Mouse (Mus musculus) central nervous system, embryonic 11.5 days (tissue): Measurements from ENCODE around the gene Olfr806. TPM values are rescaled to one million over a fixed set of nuclear protein-coding genes. Genes with fewer than 3 reads are reported as not detected.

ENCODE experiments used
- polyA plus RNA-seq: library from polyadenylated mRNA; depleted of rRNA; stranded (reverse); fragments of >200 nt; gene quantifications from 2 replicates; pipeline ENCODE4 v1.2.3, GENCODE M21; 2012; rRNA removed

Olfr806 gene
- not detected in 2 replicates for polyA plus RNA-seq

GRCm38 (mm10) chr10:129741821-129742220 is at the start of gene Olfr806:
TSS of gene Olfr806 (minus strand) at chr10:129741921.

GRCm38 (mm10) chr10:129774338-129774737 is 32.6 kb upstream of the Olfr806 start, which contains the start of gene Olfr809:
TSS of gene Olfr809 (plus strand) at chr10:129774638.

GRCm38 (mm10) chr10:129765182-129765581 is 23.5 kb upstream of the Olfr806 start, which contains the start of gene Olfr808:
TSS of gene Olfr808 (plus strand) at chr10:129765482.

GRCm38 (mm10) chr10:129757693-129758092 is 16.0 kb upstream of the Olfr806 start, which contains the start of gene Olfr807:
TSS of gene Olfr807 (minus strand) at chr10:129757793.

GRCm38 (mm10) chr10:129729275-129729674 is 12.4 kb downstream of the Olfr806 start, which contains the start of gene Olfr805:
TSS of gene Olfr805 (minus strand) at chr10:129729375.

GRCm38 (mm10) chr10:129702910-129703309 is 38.8 kb downstream of the Olfr806 start, which contains the start of gene Olfr804:
TSS of gene Olfr804 (plus strand) at chr10:129703210.

GRCm38 (mm10) chr10:129694186-129694585 is 47.5 kb downstream of the Olfr806 start, which contains the start of gene Olfr803:
TSS of gene Olfr803 (minus strand) at chr10:129694286.

GRCm38 (mm10) chr10:129688069-129688468 is 53.7 kb downstream of the Olfr806 start, which contains the start of gene Olfr802:
TSS of gene Olfr802 (minus strand) at chr10:129688169.

Other genes with a start within 250 kb of the Olfr806 start
- gene Olfr790, start 243.4 kb downstream of the Olfr806 start, polyA plus RNA-seq: not detected in 2 replicates
- not detected in 2 replicates for gene Olfr791, start 220.1 kb downstream of the Olfr806 start, polyA plus RNA-seq
- gene Olfr792, start 202.8 kb downstream of the Olfr806 start, polyA plus RNA-seq: not detected in 2 replicates
- gene Olfr794, start 174.3 kb downstream of the Olfr806 start, polyA plus RNA-seq: not detected in 2 replicates
- not detected in 2 replicates for gene Olfr796, start 129.4 kb downstream of the Olfr806 start, polyA plus RNA-seq
- not detected in 2 replicates for gene Olfr798, start 114.0 kb downstream of the Olfr806 start, polyA plus RNA-seq
- gene Olfr799, start 104.4 kb downstream of the Olfr806 start, polyA plus RNA-seq: not detected in 2 replicates
- gene Olfr800, start 84.2 kb downstream of the Olfr806 start, polyA plus RNA-seq: not detected in 2 replicates
- gene Olfr801, start 68.1 kb downstream of the Olfr806 start, polyA plus RNA-seq: not detected in 2 replicates
- not detected in 2 replicates for gene Olfr802, start 53.8 kb downstream of the Olfr806 start, polyA plus RNA-seq
- not detected in 2 replicates for gene Olfr803, start 47.6 kb downstream of the Olfr806 start, polyA plus RNA-seq
- gene Olfr804, start 38.7 kb downstream of the Olfr806 start, polyA plus RNA-seq: not detected in 2 replicates
- gene Olfr805, start 12.5 kb downstream of the Olfr806 start, polyA plus RNA-seq: not detected in 2 replicates
- gene Olfr807, start 15.9 kb upstream of the Olfr806 start, polyA plus RNA-seq: not detected in 2 replicates
- not detected in 2 replicates for gene Olfr808, start 23.6 kb upstream of the Olfr806 start, polyA plus RNA-seq
- not detected in 2 replicates for gene Olfr809, start 32.7 kb upstream of the Olfr806 start, polyA plus RNA-seq
- gene Olfr810, start 53.0 kb upstream of the Olfr806 start, polyA plus RNA-seq: not detected in 2 replicates
- not detected in 2 replicates for gene Olfr811, start 62.5 kb upstream of the Olfr806 start, polyA plus RNA-seq
- not detected in 2 replicates for gene Olfr812, start 104.2 kb upstream of the Olfr806 start, polyA plus RNA-seq
- not detected in 2 replicates for gene Olfr813, start 113.4 kb upstream of the Olfr806 start, polyA plus RNA-seq
- not detected in 2 replicates for gene Olfr814, start 137.9 kb upstream of the Olfr806 start, polyA plus RNA-seq
- not detected in 2 replicates for gene Olfr815, start 163.9 kb upstream of the Olfr806 start, polyA plus RNA-seq
- gene Olfr816, start 173.7 kb upstream of the Olfr806 start, polyA plus RNA-seq: not detected in 2 replicates
- not detected in 2 replicates for gene Olfr818, start 207.2 kb upstream of the Olfr806 start, polyA plus RNA-seq
- not detected in 2 replicates for gene Olfr819, start 225.3 kb upstream of the Olfr806 start, polyA plus RNA-seq
- not detected in 2 replicates for gene Olfr247, start 234.2 kb upstream of the Olfr806 start, polyA plus RNA-seq
- gene Gm10310, start 243.1 kb upstream of the Olfr806 start, polyA plus RNA-seq: not detected in 2 replicates